Comparison of ENCODE assay signal across 19 mouse cellular contexts in genomic region chr9:26134587-26134986, GRCm38 (mm10).
A peak's percentile ranks its signal among the peaks of the same experiment; 100 is the strongest.
DNase-seq lines count a peak whose midpoint lies in the region; ATAC-seq and TF ChIP-seq lines count a peak whose summit lies in the region.
"Had no signal": no experiment of that assay in that cellular context is flagged by ENCODE, and none has a peak within 500 bp of the region (broad histone marks: within the 10 kb centered on the region; RNA-seq: fewer than 3 reads in every experiment).

No protein-coding gene starts in this region.

- intact Hi-C loops in left cerebral cortex, adult 2 months (cut with DNase I): no loop called here

- no peak; the same call in 1 of the 2 replicates for ATAC-seq in forebrain, embryonic 14.5 days
- ATAC-seq: CD4-positive, CD25-positive, alpha-beta regulatory T cell, adult 4 months; lung, postnatal 0 days; Patski had no signal

- no peak overlapping the region for H3K27ac ChIP-seq in forebrain, embryonic 14.5 days (ENCODE audit: low read depth, low read length)
- no peak overlapping the region for H3K27ac ChIP-seq in forebrain, embryonic 10.5 days
- H3K27ac ChIP-seq in left cerebral cortex, adult 2 months: no peak overlapping the region
- H3K27ac ChIP-seq: embryonic facial prominence, embryonic 13.5 days had no signal

- H3K27me3 ChIP-seq in forebrain, embryonic 14.5 days (replicated peaks; ENCODE audit: control insufficient read depth, insufficient read depth, low read length): no peaks in the 10 kb centered on the region
- no peaks in the 10 kb centered on the region for H3K27me3 ChIP-seq in forebrain, embryonic 10.5 days (ENCODE audit: poor library complexity, severe bottlenecking)
- H3K27me3 ChIP-seq: embryonic facial prominence, embryonic 13.5 days; Patski had no signal

- DNase-seq in forebrain, embryonic 14.5 days (ENCODE audit: low spot score): peak; percentile 50
- DNase-seq in forebrain, embryonic 10.5 days (ENCODE audit: extremely low spot score, low spot score): no peak
- peak; percentile 16 for DNase-seq in left cerebral cortex, adult 11 months (ENCODE audit: low spot score)
- no peak for DNase-seq in left cerebral cortex, adult 2 months (ENCODE audit: extremely low spot score in 1 of 2, low spot score in 2 of 2)
- DNase-seq in right cerebral cortex, adult 2 months (ENCODE audit: low spot score in 2 of 2): peak; percentile 11 to 30
- no peak for DNase-seq in right cerebral cortex, postnatal 14 days
- DNase-seq in kidney, adult 8-10 months: no peak
- DNase-seq in neural tube, embryonic 10.5 days (ENCODE audit: extremely low spot score, low spot score): no peak
- DNase-seq: adrenal gland, adult 8-10 months; cerebellum, adult 11-12 months; cerebellum, postnatal 14 days; kidney, adult 9 months; kidney, postnatal 4 days; liver; spleen, adult 18-20 months had no signal

- H3K9me3 ChIP-seq in forebrain, embryonic 14.5 days (replicated peaks; ENCODE audit: control insufficient read depth, low read length): no peaks in the 10 kb centered on the region
- H3K9me3 ChIP-seq in forebrain, embryonic 10.5 days: no peaks in the 10 kb centered on the region
- H3K9me3 ChIP-seq: embryonic facial prominence, embryonic 13.5 days had no signal

- no peak overlapping the region for H3K9ac ChIP-seq in forebrain, embryonic 14.5 days (ENCODE audit: low read length)
- H3K9ac ChIP-seq: embryonic facial prominence, embryonic 13.5 days had no signal

- WGBS in forebrain, embryonic 14.5 days: 78% methylated on average over 2 of the region's 2 CpGs
- 86% methylated on average over 2 of the region's 2 CpGs for WGBS in forebrain, embryonic 10.5 days

- H3K4me1 ChIP-seq in forebrain, embryonic 14.5 days (ENCODE audit: control insufficient read depth, insufficient read depth, low read length): no peaks in the 10 kb centered on the region
- H3K4me1 ChIP-seq in forebrain, embryonic 10.5 days: no peaks in the 10 kb centered on the region
- H3K4me1 ChIP-seq: embryonic facial prominence, embryonic 13.5 days had no signal

- no peaks in the 10 kb centered on the region for H3K36me3 ChIP-seq in forebrain, embryonic 14.5 days (ENCODE audit: control insufficient read depth, insufficient read depth, low read length)
- H3K36me3 ChIP-seq in forebrain, embryonic 10.5 days (replicated peaks): no peaks in the 10 kb centered on the region
- H3K36me3 ChIP-seq: embryonic facial prominence, embryonic 13.5 days had no signal

- H3K4me3 ChIP-seq in forebrain, embryonic 14.5 days (ENCODE audit: low read depth, low read length): no peak overlapping the region
- no peak overlapping the region for H3K4me3 ChIP-seq in forebrain, embryonic 10.5 days
- H3K4me3 ChIP-seq in left cerebral cortex, adult 2 months: no peak overlapping the region
- H3K4me3 ChIP-seq: embryonic facial prominence, embryonic 13.5 days had no signal

- no peak overlapping the region for H3K4me2 ChIP-seq in forebrain, embryonic 14.5 days (ENCODE audit: low read length)
- H3K4me2 ChIP-seq: embryonic facial prominence, embryonic 13.5 days had no signal

- TF ChIP-seq CTCF in left cerebral cortex, adult 2 months (IDR thresholded peaks at IDR 0.05): no peak

Comparison
In these comparisons a context has a peak if more than half of its experiments do, and no peak if none do; other contexts are left out.
1. DNase-seq: peak in forebrain, embryonic 14.5 days (single experiment), left cerebral cortex, adult 11 months (single experiment) and right cerebral cortex, adult 2 months (2 of 2); none in forebrain, embryonic 10.5 days (single experiment), left cerebral cortex, adult 2 months (0 of 2), right cerebral cortex, postnatal 14 days (single experiment), kidney, adult 8-10 months (0 of 2) and neural tube, embryonic 10.5 days (single experiment).